Mouse (Mus musculus): ENCODE measurements around the gene Vmn2r74. TPM values are rescaled to one million over a fixed set of nuclear protein-coding genes. Genes with fewer than 3 reads are reported as not detected.

Vmn2r74 gene
- not detected in 2 replicates for polyA plus RNA-seq (2011; ENCODE audit: insufficient read length, low read depth, missing spikeins)

GRCm38 (mm10) chr7:85961529-85961928 lies at the start of gene Vmn2r74:
Gene Vmn2r74 (minus strand): TSS chr7:85961629.
- TF ChIP-seq POLR2A (IDR thresholded peaks at IDR 0.05; ENCODE audit: low read depth, low read length) (no peak), CTCF (IDR thresholded peaks at IDR 0.05; ENCODE audit: borderline replicate concordance, insufficient read depth, low read length) (no peak)
- Histone ChIP-seq H3K4me1 (ENCODE audit: control insufficient read depth, insufficient read depth, low read length) (no peaks in the 10 kb centered on the region), H3K27ac (ENCODE audit: insufficient read depth, low read length) (no peak within 1 kb of the TSS), H3K4me3 (ENCODE audit: insufficient read depth, low read length) (no peak within 1 kb of the TSS)

GRCm38 (mm10) chr7:86007533-86007932 lies 46.1 kb upstream of the Vmn2r74 start:
- Histone ChIP-seq H3K4me1 (ENCODE audit: control insufficient read depth, insufficient read depth, low read length) (no peaks in the 10 kb centered on the region), H3K4me3 (ENCODE audit: insufficient read depth, low read length) (no peak overlapping the region), H3K27ac (ENCODE audit: insufficient read depth, low read length) (no peak overlapping the region)
- no peak for TF ChIP-seq CTCF (IDR thresholded peaks at IDR 0.05; ENCODE audit: borderline replicate concordance, insufficient read depth, low read length)
- TF ChIP-seq POLR2A (IDR thresholded peaks at IDR 0.05; ENCODE audit: low read depth, low read length), result no peak

Other genes with a start within 250 kb of the Vmn2r74 start
- not detected in 2 replicates for gene Vmn2r72, start 206.5 kb downstream of the Vmn2r74 start, polyA plus RNA-seq (2011; ENCODE audit: insufficient read length, low read depth, missing spikeins)
- gene Vmn2r73, start 85.4 kb downstream of the Vmn2r74 start, polyA plus RNA-seq (2011; ENCODE audit: insufficient read length, low read depth, missing spikeins), result not detected in 2 replicates
- not detected in 2 replicates for gene Vmn2r75, start 210.1 kb upstream of the Vmn2r74 start, polyA plus RNA-seq (2011; ENCODE audit: insufficient read length, low read depth, missing spikeins)

Measured in embryonic fibroblast, embryonic 13.5 days (primary cell).